Mouse (Mus musculus): ENCODE results near the gene L3hypdh. TPM values are rescaled to one million over a fixed set of nuclear protein-coding genes. Genes with fewer than 3 reads are reported as not detected.
A peak's percentile ranks its signal among the peaks of the same experiment; 100 is the strongest.

L3hypdh gene
- total RNA-seq (2021): 1 to 10 TPM; 2.6 to 3.9 TPM
- long read RNA-seq, experiment 1, partial matches to known transcripts: 0 of 1 reads
- long read RNA-seq, experiment 1, other reads (novel, unspliced or antisense): 1 of 1 reads
- long read RNA-seq, experiment 2, partial matches to known transcripts: 0 of 1 reads
- long read RNA-seq, experiment 2, other reads (novel, unspliced or antisense): 0 of 1 reads

DNA sequence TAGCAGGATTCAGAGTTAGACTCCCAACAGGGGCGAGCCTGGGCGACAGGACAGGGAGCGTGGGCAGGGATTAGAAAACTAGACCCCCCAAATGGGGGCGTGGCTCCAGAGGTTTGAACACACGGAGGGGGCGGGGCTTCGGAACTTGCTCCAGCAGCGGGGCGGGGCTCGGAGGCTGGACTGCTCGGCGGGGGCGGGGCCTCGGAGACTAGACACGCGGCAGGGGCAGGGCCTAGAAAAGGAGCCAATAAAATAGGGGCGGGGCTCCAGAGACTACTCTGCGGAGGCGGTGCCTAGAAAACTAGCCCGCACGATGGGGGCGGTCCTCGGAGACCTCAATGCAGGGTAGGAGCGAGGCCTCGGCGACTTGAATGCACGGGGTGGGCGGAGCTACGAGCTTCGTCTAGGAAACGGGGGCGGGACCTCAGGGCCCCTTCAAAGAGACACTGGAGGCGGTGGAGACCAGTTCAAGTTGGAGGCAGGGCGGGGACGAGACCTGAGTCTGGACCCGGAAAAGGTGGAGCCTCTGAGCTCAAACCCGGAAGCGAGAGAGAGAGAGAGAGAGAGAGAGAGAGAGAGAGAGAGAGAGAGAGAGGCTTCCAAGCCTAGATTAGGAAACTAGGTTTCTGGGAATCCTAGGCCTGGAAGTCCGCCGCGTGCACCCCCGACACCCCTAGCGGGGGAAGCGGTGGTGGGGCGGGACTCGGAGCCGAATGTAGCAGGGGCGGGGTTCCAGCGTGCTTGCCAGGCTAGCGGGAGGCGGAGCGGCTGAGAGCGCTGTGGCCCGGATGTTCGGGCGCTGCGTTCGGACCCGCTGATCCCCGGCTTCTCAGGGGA is at the start of gene L3hypdh, which contains the start of gene Jkamp:
TSS of gene L3hypdh (minus strand) at position 111 of the 837 bp plus-strand sequence.
TSS of gene Jkamp (plus strand) at position 261 of the 837 bp plus-strand sequence.
- TF ChIP-seq CTCF (IDR thresholded peaks at IDR 0.05): peak; percentile 40
- Histone ChIP-seq H3K27ac (peak within 1 kb of the TSS; percentile 84), H3K4me3 (peak within 1 kb of the TSS; percentile 67)
- DNase-seq (ENCODE audit: extremely low spot score in 1 of 2, low spot score in 2 of 2): peak; percentile 96 to 98
- intact Hi-C loops (cut with DNase I): loop anchor here (2.0 to 10.0 kb wide), 4 partner anchors 15 to 679 kb away; partner anchors contain the start of genes Dhrs7 and Gpr135

DNA sequence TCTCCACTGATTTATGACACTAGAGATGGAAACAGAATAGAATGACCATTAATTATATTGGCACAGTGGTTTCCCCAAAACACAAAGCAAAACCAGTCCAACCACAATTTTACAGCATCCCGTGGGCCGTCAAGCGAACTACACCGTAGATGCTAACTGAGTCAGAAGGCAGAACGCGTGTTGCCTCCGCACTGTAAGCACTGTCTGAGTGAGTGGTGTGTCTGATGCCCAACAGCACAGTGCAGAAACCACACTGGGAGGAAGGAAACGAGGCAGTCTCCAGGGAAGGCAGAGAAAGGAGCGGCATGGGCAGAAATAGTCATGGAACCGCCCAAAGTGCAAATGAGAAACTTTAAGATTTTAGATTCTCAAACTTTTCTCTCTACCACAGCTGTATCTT is 44.0 kb upstream of the L3hypdh start:
- TF ChIP-seq CTCF (IDR thresholded peaks at IDR 0.05): no peak
- intact Hi-C loops (cut with DNase I): no loop called here
- Histone ChIP-seq H3K4me3 (no peak overlapping the region), H3K27ac (no peak overlapping the region)
- DNase-seq (ENCODE audit: extremely low spot score in 1 of 2, low spot score in 2 of 2): no peak

DNA sequence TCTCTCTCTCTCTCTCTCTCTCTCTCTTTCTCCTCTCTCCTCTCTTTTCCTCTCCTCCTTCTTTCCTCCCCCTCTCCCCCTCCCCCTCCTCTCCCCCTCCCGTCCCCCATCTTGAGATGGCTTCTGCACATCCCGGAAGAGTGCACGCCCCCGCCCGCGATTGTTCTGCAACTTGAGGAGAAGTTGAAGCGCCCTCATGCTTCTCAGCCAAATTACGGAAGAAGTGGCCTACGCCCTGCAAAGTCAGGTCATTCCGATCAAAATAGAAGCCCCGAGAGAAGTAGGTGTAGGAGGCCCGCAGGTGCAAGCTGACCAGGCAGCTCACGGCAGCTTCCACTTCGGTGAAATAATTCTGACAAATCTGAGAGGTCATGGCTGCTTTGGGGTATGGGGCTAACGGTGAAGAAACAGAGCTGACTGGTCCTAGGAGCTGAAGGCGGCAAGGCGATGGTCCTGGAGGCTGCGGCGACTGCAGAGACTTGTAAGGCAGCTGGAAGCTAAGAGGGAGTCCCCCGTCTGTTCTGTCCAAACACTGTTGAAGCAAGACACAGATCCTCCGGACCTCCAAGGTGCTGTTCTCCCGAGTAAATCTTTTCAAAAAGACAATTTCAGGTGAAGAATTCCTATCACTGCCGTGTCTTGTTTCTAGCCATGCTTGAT is 30.6 kb upstream of the L3hypdh start:
- DNase-seq (ENCODE audit: extremely low spot score in 1 of 2, low spot score in 2 of 2): no peak
- intact Hi-C loops (cut with DNase I): no loop called here

DNA sequence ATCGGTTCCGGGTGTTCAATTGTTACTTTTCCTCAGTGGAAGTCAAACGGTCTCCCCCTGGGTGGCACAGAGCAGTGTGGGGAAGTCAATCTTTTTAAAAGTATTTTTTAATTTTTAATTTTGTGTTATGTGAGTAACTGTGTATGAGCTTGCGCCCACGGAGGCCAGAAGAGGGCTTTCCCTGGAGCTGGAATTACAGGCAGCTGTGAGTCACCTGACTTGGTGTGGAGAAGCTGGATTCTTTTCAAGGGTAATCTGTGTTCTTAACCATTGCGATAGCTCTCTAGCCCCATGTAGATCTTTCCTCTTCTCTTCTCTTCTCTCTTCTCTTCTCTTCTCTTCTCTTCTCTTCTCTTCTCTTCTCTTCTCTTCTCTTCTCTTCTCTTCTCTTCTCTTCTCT is 29.9 kb upstream of the L3hypdh start:
- intact Hi-C loops (cut with DNase I): no loop called here

More for the DNA sequence above, 30.6 kb upstream of the L3hypdh start:
- no peak overlapping the region for H3K4me3 ChIP-seq
- no peak overlapping the region for H3K27ac ChIP-seq
- TF ChIP-seq CTCF (IDR thresholded peaks at IDR 0.05): no peak

DNA sequence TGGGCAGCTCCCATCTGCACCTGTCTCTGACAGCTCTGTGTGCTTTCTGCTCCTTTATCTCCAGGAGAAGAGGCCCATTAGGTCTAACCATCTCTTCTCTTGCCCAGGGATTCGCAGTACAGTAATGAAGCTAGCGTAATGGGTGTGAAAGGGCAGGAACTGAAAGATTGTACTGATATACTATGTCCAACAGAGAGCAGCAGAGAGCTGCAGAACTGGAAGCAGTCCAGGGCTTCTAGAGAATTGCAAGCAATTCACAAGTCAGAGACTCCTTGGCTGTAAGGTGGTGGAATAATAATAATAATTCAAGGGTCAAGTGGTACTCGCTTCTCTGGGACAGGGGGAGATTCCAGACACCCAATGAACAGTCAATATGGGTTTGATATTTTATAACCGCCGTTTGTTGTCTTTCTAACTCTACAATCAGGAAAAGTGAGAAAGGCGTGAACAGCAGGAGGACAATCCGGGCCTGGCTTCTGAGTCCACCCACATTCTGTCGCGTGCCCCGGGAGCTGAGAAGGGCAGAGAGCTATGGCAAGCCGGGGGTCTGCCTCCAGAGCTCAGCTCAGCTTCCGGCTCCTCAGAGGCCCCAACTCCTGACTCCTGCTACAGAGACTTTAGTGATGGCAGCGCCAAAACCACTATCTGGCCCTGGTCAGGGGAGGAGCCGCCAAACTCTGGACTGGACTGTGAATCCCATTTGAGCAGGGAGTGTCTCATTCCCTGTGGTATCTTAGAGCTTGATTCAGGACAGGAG is 19.5 kb upstream of the L3hypdh start:
- intact Hi-C loops (cut with DNase I): loop anchor here (1.0 to 10.0 kb wide), 3 partner anchors 108 to 420 kb away; no protein-coding TSS in a partner anchor
- H3K27ac ChIP-seq: no peak overlapping the region
- peak; percentile 61 to 65 for DNase-seq (ENCODE audit: extremely low spot score in 1 of 2, low spot score in 2 of 2)
- TF ChIP-seq CTCF (IDR thresholded peaks at IDR 0.05): peak; percentile 84
- H3K4me3 ChIP-seq: no peak overlapping the region

More for the DNA sequence above, 29.9 kb upstream of the L3hypdh start:
- TF ChIP-seq CTCF (IDR thresholded peaks at IDR 0.05): no peak
- Histone ChIP-seq H3K4me3 (no peak overlapping the region), H3K27ac (no peak overlapping the region)
- DNase-seq (ENCODE audit: extremely low spot score in 1 of 2, low spot score in 2 of 2): no peak

DNA sequence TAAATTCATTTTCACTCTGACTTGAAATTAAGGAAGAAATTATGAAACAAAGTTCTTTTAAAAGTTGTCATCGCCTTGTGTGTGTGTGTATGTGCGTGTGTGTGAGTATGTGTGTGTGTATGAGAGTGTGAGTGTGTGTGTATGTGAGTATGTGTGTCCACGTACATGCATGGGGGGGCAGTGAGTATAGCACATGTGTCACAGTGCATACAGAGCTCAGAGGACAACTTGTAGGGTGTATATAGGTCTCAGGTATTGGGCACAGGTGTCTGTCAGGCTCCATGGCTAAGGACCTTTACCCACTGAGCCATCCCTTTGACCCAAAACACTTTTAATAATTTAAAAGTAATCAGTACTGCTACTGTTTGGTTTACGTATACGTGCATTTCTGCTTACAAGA is 18.8 kb upstream of the L3hypdh start:
- no peak overlapping the region for H3K27ac ChIP-seq
- TF ChIP-seq CTCF (IDR thresholded peaks at IDR 0.05): no peak
- no peak for DNase-seq (ENCODE audit: extremely low spot score in 1 of 2, low spot score in 2 of 2)
- intact Hi-C loops (cut with DNase I): loop anchor here (1.0 to 10.0 kb wide), 3 partner anchors 108 to 421 kb away; no protein-coding TSS in a partner anchor
- no peak overlapping the region for H3K4me3 ChIP-seq

DNA sequence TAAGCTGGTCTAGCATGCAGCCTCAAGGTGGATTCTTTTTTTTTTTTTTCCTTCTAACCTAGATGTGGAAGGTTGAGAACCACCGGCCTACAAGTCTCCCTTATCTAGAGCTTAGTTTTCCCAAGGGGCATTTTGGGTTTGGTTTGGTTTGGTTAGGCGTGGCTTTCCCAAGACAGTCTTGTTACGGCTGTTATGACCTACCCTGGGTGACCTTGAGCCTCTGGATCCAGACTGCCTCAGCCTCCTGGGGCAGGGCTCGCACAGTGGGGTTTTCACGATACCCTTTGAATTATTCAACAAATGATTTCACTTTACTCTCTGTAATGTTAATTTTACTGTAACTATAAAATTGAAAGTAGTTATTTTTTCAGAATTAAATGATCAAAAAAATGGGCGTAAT is 17.5 kb upstream of the L3hypdh start:
- Histone ChIP-seq H3K27ac (no peak overlapping the region), H3K4me3 (no peak overlapping the region)
- no peak for TF ChIP-seq CTCF (IDR thresholded peaks at IDR 0.05)
- no peak for DNase-seq (ENCODE audit: extremely low spot score in 1 of 2, low spot score in 2 of 2)
- intact Hi-C loops (cut with DNase I): loop anchor here (5.0 to 10.0 kb wide), 2 partner anchors 110 to 422 kb away; no protein-coding TSS in a partner anchor

DNA sequence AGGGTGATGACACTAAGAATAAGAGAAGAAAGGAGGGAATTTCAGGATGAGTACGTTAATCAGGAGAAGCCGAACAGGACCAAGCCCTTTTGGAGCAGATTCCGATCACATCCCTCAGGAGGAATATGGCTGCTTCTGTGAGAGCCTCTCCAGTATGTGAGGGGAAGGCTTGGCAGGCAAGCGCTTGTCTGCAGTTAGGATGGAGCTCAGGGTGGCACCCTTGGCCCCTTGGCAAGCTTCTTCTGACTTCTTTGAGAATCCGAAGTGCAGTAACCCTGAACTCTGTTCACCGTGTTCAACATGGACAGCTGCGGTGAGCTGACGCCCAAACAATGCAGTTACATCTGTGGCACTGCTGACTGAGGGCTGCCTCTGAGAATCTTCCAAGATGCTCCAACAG is 11.7 kb upstream of the L3hypdh start:
- no peak for TF ChIP-seq CTCF (IDR thresholded peaks at IDR 0.05)
- no peak for DNase-seq (ENCODE audit: extremely low spot score in 1 of 2, low spot score in 2 of 2)
- Histone ChIP-seq H3K27ac (no peak overlapping the region), H3K4me3 (no peak overlapping the region)
- intact Hi-C loops (cut with DNase I): no loop called here

DNA sequence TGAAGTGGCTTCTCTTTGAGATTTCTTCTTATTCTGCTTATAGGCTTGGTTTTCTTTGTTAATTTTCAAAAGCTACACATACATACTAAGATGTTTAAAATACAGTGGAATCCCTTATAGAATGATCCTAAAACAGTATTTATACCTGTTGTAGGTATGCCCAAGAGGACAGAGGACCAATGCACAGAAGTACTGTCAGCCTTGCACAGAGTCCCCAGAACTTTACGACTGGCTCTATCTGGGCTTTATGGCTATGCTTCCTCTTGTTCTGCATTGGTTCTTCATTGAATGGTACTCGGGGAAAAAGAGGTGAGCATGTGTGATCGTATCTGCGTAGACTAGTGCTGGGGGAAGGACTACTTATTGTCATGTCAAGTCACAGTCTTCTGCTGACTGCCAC is 4.6 kb upstream of the L3hypdh start:
- intact Hi-C loops (cut with DNase I): loop anchor here (5.0 to 10.0 kb wide), 3 partner anchors 137 to 675 kb away; partner anchors contain the start of gene Dhrs7
- TF ChIP-seq CTCF (IDR thresholded peaks at IDR 0.05): no peak
- Histone ChIP-seq H3K4me3 (no peak overlapping the region), H3K27ac (no peak overlapping the region)
- no peak for DNase-seq (ENCODE audit: extremely low spot score in 1 of 2, low spot score in 2 of 2)

DNA sequence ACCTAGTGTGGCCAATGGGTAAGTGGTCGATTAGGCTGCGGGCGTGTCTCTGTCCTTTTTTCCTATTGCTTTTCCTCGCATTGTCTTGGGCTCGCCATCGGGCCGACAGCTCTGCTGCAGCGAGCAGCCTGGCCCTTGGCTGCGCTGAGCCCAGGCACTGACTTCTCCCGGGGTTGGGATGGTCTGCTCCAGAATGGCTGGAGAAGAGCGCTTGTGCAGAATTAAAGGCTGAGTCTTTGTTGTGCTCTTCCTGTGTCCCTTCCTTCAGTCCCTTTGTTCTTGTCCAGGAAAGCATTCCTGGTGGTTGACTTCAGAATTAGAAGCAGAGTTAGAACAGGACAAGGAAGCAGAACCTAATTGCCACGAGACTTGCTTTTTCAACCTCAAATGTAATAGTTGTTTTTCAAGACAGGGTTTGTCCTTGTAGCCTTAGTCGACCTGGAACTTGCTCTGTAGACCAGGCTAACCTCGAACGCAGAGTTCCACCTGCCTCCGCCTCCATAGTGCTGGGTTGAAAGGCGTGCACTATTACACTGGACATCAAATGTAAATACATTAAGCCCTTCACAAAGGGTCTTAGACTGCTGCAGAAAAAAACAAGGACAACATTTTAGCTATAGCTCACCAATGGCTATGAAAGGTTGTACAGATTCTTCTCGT is 1.1 kb upstream of the L3hypdh start:
- DNase-seq (ENCODE audit: extremely low spot score in 1 of 2, low spot score in 2 of 2): no peak
- Histone ChIP-seq H3K27ac (peak overlapping the region; percentile 84), H3K4me3 (peak overlapping the region; percentile 67)
- no peak for TF ChIP-seq CTCF (IDR thresholded peaks at IDR 0.05)
- intact Hi-C loops (cut with DNase I): loop anchor here (5.0 to 10.0 kb wide), 3 partner anchors 141 to 679 kb away; partner anchors contain the start of gene Dhrs7

DNA sequence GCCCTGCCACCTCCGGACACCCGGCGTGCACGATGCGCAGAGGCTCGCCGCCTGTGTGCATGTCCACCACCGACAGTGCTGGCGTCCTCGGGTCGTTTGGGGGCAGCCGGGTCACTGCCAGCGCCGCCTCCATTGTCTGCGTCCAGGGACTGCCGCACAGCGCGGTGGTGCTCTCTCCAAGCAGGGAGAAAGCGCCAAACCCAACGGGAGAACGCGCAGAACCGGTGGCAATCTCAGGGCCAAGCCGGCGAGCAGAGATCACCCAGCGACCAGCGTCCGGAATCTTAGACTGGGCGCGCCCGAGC is 263 bp downstream of the L3hypdh start:
- intact Hi-C loops (cut with DNase I): loop anchor here (2.0 to 10.0 kb wide), 4 partner anchors 14 to 680 kb away; partner anchors contain the start of genes Dhrs7 and Gpr135
- no peak for TF ChIP-seq CTCF (IDR thresholded peaks at IDR 0.05)
- H3K4me3 ChIP-seq: peak overlapping the region; percentile 67
- H3K27ac ChIP-seq: peak overlapping the region; percentile 70
- DNase-seq (ENCODE audit: extremely low spot score in 1 of 2, low spot score in 2 of 2): no peak
